Mouse (Mus musculus): ENCODE data around the gene Nav3. TPM values are rescaled to one million over a fixed set of nuclear protein-coding genes. Genes with fewer than 3 reads are reported as not detected.
A peak's percentile ranks its signal among the peaks of the same experiment; 100 is the strongest.

Nav3 gene
- 100 to 1,000 TPM in 1 of 2 experiments, 10 to 100 TPM in 1; 97.2 to 113 TPM for total RNA-seq (2021)

DNA sequence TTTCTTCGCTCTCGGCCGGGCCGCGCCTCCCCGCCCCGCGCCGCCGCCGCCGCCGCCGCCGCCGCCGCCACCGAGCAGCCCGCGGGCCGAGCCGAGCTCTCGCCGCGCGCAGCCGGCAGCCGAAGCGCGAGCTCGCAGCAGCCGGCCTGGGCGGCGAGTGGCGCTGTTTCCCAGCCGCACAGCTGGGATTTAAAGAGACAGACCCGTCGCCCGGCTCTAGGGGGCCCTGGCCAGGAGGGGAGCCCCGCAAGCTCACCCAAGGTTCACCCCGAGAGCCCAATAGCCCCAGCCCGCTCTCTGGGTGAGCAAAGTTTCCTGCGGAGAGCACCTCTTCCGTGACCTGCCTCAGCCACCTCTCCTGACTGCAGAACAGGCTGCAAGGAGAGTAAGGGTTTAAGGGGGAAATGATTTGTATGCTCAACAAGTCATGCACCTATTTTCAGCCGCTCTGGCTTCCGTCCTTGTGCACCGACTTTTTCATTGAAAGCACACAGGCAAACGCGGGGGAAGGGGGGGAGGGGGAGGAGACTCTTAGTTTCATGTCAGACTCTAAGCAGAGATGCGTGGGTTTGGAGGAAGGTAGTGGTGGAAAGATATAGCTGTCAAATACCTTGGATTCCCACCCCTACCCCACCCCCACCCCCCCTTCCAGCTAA lies at the start of gene Nav3:
TSS of gene Nav3 (minus strand) at position 367 of the 656 bp plus-strand sequence.
- peak; percentile 59 to 72 for DNase-seq (ENCODE audit: extremely low spot score in 1 of 2, low spot score in 1 of 2)

DNA sequence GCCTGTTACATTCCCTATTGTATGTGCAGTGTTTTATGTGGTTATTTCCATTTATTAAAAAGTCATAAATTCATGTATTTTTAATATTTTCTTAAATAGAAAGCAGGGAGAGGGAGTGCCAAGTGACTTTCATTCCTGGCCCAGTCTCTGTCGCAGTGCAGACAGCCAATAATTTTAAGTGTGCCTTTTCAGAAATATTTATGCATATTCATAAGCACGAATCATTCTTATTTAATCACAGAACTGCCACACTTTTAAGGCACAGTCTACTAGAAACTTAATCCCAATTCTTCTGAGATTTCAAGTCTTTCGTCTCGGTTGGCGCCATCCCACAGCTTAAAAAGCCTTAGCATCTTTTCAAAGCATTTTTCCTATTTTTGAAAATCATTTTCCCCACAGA lies 29.3 kb upstream of the Nav3 start:
- no peak for DNase-seq (ENCODE audit: extremely low spot score in 1 of 2, low spot score in 1 of 2)

DNA sequence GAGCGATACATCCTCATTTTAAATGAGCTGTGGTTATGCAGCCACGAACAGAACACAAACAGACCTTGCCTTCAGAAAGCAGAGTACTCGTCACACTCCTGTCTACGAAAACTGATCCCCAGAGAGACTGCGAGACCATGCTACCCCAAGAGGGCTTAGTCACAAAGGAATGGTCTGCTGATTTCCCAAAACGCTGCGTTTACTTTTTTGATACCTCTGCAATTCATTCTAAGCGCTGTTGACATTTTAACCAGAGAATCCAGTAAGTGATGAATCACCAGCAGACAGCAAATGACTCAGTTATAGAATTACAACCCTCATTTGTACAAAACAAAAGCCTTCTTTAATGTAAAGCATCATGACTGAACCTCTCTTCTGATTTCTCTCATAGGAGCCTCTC lies 28.8 kb upstream of the Nav3 start:
- no peak for DNase-seq (ENCODE audit: extremely low spot score in 1 of 2, low spot score in 1 of 2)

DNA sequence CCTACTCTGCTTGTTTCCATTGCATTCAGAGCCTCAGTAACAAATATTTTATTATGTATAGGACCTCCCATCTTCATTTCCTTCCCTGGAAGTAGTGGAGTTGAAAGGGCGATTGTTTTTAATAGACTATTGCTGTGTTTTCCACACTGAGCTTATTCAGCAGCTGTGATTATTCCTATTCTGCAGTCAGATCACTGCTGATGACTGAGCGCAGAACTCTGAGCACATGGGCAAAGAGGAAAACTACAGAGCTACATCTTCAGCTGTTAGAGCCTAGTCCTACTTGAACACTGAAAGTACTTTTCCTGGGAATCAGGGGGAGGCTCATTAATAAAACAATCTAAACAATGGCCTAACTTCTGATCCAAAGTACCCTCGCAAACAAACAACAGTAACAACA lies 23.2 kb upstream of the Nav3 start:
- no peak for DNase-seq (ENCODE audit: extremely low spot score in 1 of 2, low spot score in 1 of 2)

DNA sequence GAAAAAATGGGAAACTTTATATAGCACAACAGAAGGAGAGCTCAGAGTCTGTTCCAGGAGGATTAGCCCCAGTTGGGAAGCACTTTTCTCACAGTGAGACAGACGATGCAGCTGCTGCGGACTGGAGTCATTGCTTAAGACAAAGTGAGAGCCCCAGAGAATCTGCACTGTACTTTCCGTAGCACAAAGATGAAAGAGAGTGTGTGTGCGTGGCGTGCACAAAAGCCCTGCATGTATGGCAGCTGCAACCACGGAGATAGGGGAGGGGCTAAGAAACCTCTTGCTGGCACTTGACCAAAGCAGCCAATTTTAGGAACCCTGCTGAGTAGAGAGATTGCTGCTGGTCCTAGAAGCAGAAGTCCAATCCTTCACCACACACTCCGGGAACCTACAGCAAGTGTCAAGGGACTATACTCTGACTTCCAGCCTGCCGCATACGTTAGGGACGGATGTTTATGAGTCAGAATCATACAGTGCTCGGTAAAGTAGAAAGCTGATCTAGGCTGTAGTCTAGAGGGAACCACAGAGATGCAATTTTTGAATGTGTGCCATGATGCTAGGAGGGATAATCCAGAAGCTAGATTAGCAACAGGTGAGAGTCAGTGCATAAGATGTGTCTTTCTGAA lies 21.8 kb upstream of the Nav3 start:
- DNase-seq (ENCODE audit: extremely low spot score in 1 of 2, low spot score in 1 of 2), result no peak

DNA sequence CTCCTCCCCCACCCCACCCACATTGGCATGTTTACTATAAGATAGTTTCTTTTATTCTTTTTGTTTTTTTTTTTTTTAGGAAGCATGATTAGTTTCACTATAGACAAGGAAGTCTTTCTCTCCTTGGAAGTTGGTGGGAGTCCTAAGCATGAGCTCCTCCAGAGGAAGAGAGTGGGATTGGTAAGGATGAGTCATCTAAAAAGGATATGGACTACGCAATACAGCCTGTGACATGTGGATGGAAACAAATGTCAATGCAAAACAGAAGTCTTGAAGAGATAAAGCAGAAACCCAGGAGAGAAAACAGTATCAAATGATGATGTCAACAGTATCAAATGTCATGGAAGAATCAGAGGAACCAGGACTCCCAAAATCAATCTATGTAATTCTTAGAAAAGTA lies 18.1 kb upstream of the Nav3 start:
- DNase-seq (ENCODE audit: extremely low spot score in 1 of 2, low spot score in 1 of 2), result no peak

DNA sequence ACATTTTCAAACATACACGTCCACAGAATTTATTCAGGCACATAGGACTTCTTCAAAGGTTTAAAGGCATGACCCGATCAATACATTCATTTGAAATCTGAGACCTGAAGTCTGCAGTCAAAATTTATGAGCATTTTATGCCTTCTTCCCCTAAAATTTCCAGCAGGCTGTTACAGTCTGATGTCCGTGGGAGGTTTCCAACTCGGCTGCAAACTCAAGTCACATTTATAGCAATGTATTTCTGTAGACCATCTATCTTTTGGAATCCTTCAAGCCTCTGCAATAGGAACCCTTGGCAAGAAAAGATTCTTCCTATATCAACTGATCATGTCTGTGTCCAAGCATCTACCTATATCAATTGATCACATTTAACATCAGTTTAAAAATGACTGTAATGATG lies 13.4 kb upstream of the Nav3 start:
- no peak for DNase-seq (ENCODE audit: extremely low spot score in 1 of 2, low spot score in 1 of 2)

DNA sequence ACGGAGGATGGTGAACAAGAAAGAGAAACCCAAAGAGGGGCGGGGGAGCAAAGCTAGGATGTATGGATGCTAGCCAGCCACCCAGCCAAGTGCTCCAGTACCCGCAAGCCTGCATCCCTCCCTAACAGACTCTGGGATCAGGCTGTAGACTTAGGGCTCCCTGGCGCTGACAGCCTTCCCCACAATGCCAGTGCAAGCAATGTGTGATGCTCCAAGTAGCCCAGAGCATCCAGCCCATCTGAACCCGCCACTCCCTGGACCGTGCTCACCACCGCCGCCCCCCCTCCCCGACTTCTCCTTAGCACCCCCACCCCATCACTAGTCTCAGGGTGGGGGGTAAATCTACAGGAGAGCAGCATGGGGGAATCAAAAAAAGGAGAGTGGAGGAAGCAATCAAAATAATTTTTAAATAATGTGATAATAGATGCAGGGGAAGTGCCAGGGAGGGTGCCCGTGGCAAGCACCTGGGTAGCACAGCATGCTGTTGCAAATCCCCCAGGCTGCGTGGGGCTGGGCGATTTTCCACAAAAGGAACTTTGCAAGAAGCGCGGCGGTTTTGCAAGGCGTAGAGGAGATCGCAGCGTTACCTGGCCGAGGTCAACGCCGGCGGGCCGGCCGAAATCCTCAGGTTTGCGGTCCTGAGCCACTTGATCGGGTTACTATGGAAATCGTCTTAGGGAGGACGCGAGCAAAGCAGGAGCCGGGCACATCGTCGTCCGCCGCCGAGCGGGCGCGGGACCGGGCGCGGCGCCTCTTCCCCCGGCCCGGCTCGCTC lies 754 bp downstream of the Nav3 start:
- DNase-seq (ENCODE audit: extremely low spot score in 1 of 2, low spot score in 1 of 2), result peak; percentile 38 to 41

DNA sequence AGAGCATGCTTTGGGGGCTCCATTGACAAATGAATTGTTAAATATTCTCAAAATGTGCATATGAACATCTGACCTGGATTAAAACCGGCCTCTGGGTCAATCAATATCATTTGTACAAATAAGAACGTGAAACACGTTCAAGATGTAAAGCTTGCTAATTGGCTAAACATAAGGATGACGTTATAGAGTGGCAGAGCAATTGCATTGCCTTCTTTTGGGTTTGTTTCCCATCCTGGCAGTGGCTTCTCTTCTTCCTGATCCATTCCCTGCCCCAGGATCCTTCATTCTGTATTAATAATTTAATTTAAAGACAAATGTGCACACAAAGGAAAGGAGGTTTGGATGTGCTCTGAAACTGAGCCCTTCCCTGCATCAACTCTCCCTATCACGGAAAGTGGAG lies 2.4 kb downstream of the Nav3 start:
- no peak for DNase-seq (ENCODE audit: extremely low spot score in 1 of 2, low spot score in 1 of 2)

DNA sequence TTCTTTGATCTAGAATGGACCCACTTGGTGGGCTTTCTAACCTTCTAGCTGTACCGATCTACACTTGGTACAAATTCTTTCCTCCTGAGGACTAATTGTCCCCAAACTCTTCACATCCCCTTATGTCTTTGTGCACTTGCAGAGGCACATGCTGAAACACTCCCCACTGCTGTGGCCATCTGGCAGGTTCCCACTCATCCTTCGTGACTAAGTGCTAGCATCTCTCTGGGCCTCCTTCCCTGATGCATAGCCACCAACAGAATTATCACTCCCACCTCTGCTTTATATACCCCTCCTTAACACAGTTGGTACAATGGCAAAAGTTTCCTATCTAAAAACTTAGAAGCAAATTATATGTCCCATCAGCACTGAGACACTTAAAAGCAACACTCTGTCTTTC lies 15.6 kb downstream of the Nav3 start:
- DNase-seq (ENCODE audit: extremely low spot score in 1 of 2, low spot score in 1 of 2), result peak in 1 of 2 experiments; percentile 36

DNA sequence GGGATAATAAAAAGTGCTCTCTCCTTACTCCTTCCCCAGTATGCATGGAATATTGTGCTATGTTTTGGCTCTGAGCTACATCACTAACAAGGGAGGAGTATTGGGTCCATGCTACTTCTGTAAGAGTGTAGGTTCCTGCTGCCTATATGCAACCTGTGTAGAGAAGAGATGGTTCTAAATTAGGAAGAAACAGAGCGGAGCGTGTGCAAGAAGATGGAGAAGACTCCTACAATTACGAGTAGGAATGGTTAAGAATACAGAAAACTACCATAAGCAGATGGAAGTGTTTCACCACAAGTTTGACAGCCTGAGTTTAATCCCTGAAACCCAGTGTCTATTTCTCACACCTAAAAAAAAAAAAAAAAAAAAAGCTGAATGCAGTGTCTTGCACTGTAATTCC lies 24.9 kb downstream of the Nav3 start:
- no peak for DNase-seq (ENCODE audit: extremely low spot score in 1 of 2, low spot score in 1 of 2)

DNA sequence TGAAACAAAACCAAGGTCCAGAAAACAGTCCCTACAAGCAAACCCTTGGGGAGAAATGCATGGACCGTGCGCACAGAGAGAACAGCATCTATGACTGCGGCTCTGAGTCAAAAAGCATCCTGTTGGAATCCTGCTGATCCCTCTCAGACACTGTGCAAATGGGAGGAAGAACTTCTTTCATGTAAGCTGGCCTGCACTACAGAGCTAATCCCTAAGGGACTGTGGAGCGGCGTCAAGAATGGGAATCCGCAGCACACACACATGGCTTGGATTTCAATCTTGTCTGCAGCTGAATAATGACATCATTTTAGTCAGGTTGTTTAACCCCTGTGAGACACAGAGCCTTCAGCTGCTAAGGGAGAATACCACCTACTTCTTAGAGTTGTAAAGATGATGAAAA lies 26.4 kb downstream of the Nav3 start:
- DNase-seq (ENCODE audit: extremely low spot score in 1 of 2, low spot score in 1 of 2), result no peak

DNA sequence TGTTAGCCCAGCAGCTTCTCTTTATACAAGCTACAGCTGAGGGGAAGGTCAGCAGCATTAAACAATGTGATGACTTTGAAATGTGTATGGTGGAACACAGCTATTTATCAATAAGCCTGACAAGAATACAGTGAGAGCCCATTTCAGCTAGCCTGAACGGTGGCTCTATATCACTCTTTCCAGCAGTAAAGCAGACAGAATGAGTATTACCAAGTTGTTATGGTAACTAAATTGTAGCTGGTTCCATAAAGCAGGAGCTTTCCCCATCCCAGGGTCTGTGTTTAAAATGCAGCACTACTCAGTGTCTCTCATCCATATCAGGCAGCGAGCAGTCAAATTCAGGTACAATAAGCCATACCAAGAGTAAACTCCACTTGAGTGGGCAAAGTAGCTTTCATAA lies 27.0 kb downstream of the Nav3 start:
- DNase-seq (ENCODE audit: extremely low spot score in 1 of 2, low spot score in 1 of 2), result no peak

DNA sequence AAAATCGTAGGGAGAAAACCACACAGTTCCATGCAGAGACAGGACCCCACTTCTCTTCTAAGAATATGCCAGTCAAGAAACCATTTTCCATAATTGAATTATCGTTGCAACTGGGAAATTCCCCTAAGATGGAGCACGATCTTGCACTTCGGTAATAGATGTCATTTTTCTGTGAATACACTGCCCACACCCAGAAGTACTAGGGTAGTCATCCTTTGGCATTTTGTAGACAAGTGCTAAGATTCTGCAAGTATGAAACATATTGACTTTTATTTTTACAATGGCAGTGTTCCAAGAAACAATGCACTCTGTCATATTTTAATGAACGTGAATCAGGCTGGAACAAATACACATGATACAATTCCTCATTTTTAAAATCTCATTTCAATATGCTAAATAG lies 34.5 kb downstream of the Nav3 start:
- no peak for DNase-seq (ENCODE audit: extremely low spot score in 1 of 2, low spot score in 1 of 2)

DNA sequence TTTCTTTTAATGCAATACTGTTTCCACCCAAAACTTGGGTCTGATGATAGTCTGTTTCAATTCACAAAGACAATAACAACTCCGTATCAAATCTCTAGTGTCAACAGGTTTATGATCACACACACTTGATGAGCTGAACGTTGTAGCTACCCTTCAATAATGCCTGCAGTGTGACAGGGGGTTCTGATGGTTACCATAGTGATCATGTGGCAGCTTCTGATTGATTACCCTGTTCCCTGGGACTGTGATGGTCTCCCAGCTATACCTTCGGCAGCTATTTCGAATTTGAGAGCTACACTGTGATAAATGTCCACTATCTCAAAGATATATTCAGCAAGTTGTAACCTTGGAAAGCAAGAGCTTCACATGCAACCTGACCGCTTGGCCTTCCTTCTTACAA lies 39.0 kb downstream of the Nav3 start:
- no peak for DNase-seq (ENCODE audit: extremely low spot score in 1 of 2, low spot score in 1 of 2)

DNA sequence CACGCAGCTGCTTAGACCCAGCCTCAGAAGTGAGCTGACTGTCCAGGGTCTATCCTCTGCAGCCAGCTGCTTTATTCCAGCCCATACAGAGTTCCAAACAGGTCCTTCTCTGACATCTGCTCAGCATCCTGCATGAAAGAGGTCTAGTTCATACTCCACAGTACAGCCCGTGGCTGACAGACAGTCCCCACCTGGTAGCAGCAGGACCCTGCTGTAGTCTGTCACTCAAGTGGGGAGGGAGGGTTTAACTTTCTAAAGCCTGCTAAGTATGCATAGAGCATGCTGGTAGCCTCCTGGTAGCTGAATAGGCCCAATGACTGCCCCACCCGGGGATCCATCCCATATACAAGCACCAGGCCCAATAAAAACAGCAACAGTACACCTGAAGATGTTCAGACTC lies 40.4 kb downstream of the Nav3 start:
- DNase-seq (ENCODE audit: extremely low spot score in 1 of 2, low spot score in 1 of 2), result no peak

DNA sequence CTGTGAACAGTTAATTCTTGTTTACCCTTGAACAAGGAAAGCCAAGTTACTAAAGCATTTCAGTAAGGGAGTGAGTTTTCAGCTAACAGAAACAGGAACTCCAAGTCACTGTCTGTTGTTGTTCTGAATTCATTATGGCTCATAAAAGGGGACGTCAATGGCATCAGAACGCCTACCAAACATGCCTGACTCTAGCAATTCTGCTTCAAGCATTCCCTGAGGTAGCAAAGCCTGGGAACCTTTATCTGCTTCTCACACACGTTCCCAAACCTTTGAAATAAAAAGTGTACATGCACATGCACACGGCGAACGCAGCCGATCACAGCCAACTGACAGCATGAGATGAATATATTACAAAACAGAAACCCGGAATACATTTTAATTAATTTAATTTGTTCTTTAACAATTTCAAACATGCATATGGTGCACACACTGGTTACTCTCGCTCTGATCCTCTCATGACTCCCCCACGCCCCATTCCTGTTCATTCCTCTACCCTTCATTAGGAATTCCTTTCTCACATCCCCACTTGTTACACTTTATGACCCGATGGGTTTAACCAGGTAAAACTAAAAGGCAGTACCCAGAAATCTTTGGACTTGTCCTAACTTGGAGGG lies 42.6 kb downstream of the Nav3 start:
- DNase-seq (ENCODE audit: extremely low spot score in 1 of 2, low spot score in 1 of 2), result no peak

DNA sequence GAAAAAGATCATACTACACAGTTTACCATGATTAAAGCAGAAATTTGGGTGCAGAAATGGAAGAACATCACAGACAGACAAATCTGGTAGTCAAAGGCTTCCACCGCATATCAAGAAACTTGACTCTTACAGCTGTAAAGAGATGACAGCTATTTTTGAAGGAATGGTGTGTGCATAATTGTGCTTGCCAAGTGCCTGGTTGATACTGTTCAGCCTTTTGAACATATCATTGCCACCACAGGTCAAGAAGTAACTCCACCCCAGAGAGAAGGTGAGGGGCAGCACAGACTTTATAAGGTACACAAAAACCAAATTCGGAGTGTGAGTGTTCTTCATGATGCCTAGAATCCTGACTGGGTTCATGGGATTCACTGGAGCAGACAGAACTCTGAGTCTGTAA lies 53.1 kb downstream of the Nav3 start:
- no peak for DNase-seq (ENCODE audit: extremely low spot score in 1 of 2, low spot score in 1 of 2)

DNA sequence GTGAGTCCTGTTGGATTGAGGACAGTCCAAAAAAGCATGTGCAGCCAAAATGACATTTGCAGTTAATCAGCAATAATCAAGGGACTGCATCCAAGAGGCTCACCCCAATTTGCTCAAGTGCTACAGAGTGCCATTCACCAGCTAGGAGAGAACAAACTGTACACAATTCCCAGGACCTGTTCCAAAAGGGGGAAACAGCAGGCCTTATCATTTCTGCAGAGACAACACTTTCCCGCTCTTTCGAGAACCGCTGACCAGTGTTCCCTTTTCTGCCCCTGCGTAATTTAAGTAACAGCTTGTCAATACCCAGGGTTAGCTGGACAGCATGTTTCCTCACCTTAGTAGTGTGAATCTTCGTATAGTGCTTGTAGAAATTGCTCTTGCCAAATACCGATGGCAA lies 55.4 kb downstream of the Nav3 start:
- DNase-seq (ENCODE audit: extremely low spot score in 1 of 2, low spot score in 1 of 2), result no peak

DNA sequence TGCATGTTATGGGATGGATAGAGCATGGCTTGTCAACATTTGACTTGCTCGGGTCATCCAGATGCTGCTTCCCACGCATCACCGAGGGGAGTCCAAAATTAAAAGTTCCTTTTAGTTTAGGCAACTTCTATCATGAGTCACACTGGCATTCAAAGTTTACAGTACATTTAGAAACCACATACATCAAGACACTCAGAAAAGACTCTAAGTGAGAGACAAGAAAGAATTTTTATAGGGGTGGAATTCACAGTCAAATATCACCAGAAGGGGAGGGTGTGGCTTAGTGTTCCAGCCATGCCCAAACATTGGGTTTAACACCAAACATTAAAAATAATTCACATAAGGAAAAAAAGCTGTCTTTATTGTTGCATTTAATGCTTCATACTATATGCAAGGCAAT lies 57.4 kb downstream of the Nav3 start:
- DNase-seq (ENCODE audit: extremely low spot score in 1 of 2, low spot score in 1 of 2), result no peak

DNA sequence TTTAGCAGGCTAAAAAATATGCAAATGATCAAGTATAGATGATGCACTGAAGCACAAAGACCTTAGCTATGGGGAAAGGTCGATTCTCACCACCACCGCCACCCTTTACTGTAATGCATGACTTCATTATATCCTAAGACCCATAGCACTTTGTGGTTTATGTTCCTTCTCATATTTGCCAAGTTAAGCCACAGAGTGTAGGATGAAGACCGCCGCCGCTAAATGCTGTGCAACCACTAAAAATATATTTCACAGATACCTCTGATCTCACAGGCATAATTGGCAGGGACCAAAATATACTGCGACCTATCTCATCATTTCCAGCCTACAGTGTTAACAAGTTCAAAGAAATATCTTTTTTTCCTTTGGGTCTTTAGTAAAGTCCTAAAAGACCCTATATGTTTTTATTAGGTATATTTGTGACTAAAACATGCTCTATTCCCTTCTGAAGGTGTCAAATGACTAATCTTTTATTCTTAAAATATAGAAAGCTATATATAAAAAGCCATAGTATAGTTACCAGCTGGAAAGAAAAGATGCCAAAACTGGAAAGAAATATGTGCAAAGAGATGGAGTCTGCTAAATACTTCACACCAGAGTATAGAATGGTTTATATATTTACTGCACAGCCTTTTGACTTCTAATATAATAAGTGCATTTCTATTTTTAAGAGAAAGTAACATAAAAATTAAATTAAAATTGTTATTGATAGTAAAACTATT lies 69.4 kb downstream of the Nav3 start:
- no peak for DNase-seq (ENCODE audit: extremely low spot score in 1 of 2, low spot score in 1 of 2)
